Mouse (Mus musculus) monocyte, adult 2 months (primary cell): ENCODE results near the gene Spata2l.
"Not testable (repeated sequence)": the region's sequence is repeated elsewhere in the genome, so short reads cannot be mapped to it uniquely, and the experiment has no call there.

ENCODE experiments used
- DNase-seq, 2 experiments: peaks; one replicate each; pipeline ENCODE4 v3.0.0; 2022; ENCODE audit warnings: low spot score in 2 of 2, low read depth in 1 of 2

Gene Spata2l

DNA sequence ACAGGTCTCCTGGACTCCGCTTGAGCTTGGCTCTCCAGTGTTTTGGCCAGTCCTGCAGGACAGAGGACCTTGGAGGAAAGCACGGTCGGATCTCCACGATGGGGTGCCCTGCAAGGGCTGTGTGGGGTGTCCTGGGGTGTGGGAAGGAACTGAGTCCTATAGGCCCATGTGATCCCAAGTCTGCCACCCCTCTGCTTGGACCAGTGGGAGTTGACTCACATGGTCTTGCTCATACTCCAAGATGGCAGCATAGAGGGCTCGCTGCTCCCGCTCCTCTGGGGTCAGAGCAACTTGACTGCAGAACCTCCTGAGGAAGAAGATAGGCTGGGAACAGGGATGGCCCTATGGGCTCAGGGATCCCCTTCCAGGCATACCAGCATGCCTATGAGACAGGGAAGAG, 11.7 kb upstream of the Spata2l start:
- no peak for DNase-seq

DNA sequence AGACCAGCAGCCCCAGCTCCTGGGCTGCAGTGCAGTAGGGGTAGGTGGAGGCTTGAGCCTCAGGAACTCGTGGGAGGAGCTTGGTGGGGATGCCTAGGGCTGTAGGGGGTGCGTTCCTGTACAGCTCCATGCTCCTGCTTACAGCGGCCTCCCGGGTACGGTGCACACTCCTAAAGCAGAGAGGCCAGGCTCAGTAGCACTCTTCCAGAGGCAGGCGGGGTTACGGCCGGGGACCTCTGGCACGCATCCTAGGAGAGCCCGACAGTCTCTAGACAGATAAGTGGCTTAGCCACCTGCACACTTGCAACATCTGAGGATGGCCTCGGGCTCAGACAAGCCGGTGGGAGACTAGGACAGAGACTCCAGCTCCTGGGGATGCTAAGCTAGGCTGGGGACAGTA, 9.5 kb upstream of the Spata2l start:
- no peak for DNase-seq

DNA sequence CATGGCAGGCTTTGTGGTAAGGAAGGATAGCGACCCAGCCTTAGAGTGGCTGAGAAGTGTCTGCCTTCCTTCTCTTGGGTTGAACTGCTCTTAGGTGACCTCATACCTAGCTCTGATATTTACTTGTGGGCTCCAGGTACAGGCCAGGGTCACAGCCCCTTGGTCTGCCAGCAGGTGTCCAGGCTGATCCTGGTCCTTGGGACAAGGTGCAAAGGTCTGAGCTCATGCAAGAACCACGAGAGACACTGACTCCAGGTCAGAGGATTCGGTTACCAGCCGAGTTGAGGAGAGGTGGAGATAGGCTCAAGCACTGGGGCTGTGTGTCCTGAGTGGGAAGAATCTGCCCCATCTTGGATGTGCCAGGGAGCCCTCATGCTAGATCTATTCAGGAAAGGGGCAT, 8.3 kb upstream of the Spata2l start:
- DNase-seq: no peak

DNA sequence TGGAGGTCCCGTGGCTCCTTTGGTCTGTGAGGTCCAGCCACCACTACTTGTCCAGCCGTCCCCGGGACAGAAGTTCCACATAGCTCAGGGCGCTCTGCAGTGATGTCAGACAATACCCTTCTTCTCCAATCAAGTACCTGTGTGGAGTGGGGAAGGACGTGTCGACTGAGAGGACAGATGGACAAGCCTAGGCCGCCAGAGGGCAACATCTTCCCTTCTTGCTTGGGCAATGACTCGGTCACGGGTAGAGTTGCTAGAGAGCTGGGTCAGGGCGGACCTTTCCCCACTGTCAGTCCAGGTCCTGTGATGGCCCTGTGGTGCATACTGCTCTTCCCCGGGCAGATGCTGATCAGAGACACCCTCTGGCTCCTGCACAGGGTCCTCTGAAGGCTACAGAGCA, 7.0 kb upstream of the Spata2l start:
- no peak for DNase-seq

DNA sequence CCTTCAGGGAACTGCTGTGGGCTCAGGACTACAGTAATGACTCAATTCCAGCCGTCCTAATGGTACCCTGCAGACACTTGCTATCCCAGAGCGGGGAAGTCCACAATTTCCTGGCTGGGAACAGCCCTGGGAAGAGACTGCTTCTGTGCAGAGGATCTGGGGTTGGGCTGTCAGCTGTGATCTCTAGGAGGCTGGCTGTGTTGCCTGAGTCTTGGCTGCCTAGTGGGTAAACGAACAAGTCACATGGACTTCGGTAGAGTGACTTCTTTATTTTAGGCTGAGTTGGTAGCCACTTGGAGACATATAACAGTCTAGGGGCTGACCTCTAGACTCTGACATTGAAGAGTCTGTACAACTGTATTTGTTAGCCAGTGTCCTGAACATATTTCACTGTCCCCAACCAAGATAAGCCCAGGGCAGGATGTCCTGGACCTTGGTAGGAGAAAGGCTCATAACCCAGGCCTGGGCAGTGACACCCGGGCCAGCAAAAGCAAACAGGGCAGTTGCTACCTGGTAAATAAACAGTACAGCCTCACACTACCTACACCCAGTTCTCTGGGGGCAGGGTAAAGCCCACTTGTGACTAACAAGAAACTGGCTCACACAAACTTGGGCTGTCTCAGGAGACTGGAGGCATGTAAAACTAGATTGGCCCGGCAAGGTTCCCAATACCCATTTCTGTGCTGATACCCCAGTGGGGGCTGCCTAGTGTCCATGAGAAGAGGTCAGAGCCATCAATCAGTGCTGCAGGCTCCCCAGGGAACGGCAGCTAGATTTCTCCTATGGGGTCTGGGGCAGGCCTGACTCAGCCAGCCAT, 6.3 kb upstream of the Spata2l start:
- DNase-seq: no peak

DNA sequence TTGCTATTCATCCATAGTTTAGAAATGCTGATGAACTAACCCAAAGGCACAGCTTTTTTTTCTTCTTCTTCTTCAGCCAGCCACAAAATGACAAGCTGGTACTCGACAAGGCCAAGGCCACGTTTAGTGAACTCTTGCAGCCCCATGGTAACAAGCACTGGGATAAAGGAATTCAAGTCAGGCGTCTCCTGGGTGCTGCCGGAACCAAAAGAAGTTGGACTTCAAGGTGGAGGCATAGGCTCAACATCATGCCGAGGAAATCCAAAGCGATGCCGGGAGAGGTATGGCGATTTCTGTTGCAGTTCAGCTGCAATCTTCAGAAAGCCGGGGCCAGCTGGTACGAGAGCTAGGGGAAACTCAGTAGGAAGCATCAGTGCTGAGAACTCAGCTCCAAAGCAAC, 3.4 kb upstream of the Spata2l start:
- no peak for DNase-seq

DNA sequence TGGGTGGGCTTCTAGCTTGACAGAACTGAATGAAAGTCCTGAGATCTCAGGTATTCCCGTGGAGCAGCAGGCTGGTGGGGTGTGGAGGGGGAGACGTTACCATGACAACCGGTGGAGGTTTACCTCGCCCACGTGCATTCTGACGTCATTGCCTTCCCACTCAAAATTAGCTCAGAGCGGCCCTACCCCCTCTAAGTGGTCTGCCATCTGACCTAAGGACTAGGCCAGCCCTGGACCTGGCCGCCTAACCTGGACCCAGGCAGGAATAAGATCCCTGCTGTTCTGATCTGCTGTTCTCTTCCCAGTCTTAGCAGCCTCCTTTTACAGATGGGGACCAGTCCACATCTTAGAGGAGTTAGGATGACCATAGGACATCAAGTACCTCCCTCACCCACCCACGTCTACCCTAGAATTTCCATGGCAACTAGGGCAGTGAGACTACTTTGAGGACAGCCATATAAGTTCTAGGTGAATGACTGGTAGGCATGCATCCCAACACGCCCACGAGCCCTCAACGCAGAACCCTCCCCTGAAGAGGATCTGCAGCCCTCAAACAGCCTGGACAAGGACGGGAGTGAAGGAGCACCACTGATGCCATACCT, 1.0 kb downstream of the Spata2l start:
- no peak for DNase-seq

DNA sequence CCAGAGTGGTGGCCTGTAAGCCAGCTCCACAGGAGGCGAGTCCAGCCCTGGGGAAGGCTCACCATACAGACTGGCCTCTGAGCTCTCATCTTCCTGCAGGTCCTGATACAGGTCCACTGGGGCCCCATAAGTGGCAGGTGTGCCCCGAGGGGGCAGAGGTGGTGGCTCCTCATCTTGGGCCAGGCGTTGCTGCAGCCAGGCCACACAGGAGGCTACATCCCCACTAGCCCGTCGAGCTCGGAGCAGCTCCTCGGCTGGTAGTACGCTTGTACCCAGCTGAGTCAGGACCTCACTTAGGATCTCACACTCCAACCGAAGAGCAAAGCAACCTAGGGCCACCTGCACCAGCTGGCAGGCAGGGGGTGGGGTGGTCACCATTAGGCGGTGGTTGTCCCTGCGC, 2.3 kb downstream of the Spata2l start:
- DNase-seq: no peak

DNA sequence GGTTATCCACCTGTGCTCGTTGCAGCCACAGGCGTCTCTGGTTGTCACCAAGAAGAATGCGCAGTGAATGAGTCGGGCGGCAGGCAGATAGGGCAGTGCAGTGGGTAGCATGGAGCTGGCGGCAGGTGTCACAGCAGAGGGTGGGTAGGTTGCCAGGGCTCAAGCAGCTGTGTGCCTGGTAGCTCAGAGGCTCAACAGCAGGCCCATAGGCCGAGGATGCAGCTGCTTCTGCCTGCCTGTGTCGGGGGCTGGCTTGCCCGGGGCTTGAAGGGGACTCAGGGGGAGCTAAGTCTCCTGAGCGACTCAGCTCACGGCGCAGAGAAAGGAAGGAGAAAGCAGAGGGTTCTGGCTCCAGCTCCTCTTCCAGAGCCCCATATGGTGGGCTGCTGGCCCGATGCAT, 2.7 kb downstream of the Spata2l start:
- DNase-seq: no peak

DNA sequence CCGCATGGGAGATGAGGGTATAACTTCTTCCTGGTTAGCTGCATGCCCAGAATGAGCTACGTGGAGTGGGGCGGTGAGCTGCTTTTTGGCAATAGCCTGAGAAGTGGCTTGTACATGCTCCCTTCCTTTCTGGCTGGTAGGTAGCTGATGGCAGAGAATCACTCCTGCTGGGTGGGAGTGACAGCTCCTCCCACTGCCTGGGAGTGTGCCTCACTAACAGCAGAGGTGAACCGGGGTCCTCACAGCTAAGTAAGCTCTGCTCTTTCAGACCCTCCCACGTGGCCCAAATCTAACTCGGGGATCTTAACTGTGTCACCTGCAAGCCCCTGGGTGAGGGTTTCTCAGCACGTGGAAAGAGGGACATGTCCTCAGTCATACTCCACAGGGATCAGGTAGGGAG, 3.5 kb downstream of the Spata2l start:
- no peak for DNase-seq

DNA sequence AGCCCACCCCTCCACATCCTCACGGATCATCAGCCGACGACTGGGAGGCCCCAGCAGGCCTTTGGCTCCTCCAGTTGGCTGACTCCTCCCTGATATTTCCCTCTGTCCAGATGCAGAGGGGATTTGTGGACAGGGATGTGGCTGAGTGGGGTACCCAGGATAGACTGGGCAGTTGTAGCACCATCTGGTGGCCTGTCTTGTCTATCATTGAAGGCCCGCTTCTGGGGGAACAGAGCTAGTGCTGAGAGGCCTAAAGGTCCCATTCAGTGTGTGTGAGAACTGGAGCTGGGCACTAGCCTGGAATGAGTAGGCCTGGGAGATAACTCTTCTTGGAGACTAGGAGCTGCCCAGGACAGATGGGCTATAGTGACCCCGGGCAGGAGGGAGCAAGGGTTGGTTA, 4.3 kb downstream of the Spata2l start:
- no peak for DNase-seq

DNA sequence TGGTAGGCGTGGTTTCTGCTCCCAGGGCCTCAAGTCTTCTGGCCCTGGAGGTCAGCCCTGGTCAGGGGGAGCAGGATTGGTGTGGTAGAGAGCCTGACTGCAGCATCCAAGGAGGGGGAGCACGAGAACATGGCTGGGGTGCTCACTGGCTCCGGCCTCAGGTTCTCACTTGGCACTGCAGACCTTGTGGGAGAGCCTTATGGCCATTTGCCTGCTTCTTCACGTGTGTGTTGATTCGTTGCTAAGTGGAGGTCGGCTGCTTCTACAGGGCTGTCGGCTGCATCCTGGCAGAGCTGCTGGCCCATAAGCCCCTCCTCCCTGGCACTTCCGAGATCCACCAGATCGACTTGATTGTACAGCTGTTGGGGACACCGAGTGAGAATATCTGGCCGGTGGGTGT, 5.7 kb downstream of the Spata2l start:
- DNase-seq: not testable (repeated sequence)

DNA sequence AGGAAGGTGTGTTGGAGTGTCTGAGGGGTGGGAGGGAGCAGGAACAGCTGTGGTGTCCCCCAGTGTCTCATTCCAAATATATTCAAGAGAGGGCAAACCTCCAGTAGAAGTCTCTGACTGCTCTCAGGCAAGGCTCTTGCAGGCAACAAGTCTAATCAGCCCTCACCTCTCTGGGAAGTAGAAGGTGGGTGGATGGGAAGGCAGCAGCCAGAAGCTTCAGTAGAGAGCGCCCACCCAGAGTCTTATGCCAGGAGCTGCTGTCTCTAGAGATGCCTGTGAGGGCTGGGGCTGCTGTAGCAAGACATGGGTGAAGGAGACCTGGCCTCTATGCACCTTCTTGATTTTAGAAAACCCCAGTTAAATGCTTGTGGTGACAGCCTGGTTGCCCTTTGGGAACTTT, 7.6 kb downstream of the Spata2l start:
- no peak for DNase-seq

DNA sequence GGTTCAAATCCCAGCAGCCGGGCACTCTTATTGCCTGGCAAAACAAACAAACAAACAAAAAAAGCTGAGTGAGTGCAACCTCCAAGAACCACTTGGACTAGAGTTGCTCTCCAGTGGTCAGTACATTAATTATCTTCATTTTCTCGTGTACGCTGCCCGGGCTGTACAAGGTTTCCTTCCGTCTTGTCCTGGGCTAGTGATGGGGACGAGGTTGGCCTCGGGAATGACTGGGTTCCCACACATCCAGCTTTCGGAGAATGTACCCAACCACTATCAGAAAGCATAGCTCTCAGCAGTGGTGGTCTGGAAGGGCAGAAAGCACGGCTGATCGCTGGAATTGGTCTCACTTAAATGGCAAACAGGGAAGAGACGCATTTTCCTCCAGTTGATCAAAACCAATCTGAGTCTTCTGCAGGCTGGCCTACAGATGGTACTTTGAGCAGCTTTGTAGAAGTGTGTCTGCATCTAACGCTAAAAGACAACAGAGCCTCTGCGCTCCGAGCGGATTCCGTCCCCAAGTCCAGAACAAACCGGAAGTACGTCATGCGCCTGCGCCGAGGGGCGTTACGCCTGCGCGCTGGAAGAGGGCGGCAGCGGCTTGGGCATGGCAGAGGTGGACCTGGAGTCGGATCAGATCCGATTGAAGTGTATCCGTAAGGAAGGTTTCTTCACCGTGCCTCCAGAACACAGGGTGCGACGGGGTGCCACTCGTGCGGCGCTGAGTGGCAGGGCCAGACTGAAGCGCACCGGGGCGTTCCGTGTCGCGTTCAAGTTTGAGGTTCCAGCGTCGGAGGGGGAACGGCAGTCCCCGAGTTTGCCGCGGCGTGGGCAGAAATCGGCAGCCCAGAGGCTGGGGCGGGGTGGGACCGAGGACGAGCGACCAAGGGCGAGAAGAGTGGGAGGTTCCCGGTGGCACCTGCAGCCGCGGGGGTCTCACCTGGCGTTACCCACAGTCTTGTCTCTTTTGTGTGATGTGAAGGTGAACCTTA, 11.5 kb downstream of the Spata2l start, which contains the start of gene Cdk10:
Gene Cdk10 (plus strand): TSS at position 565 of the 989 bp plus-strand sequence.
- DNase-seq: peak; percentile 64 to 80

DNA sequence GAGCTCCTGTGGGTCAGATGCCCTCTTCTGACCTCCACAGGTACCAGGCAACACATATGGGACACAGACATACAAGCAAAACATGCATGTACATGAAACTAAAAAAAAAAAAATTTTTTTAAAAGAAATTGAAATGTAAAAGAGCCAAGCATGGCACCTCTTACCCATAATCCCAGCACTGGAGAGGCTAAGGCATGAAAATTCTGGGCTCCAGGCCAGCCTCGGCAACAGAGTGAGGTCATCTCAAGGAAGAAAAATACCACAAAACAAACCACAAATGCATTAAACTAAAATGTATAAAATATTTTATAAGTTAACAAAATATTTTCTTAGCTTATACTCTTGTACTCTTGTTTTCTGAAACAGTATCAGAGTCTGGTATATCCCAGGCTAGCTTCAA, 15.1 kb downstream of the Spata2l start:
- DNase-seq: no peak

DNA sequence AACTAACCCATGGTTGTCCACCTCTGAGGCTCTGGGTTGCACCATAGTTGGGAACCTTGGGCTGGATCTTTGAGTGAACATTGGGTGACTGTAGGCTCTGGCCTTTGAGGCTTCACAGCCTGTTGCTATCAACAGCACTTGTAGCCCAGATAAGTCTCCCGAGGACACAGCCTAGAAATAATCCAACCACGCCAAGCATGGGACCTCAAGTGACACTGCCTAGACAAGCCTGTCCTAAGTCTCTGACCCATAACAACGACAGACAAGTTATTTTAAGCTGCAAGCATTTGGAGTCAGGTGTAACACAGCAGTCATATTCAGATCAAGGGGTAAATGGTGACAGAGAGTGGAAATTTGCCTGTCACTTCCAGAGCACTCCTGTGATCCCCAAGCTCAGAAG, 20.6 kb downstream of the Spata2l start:
- DNase-seq: no peak

DNA sequence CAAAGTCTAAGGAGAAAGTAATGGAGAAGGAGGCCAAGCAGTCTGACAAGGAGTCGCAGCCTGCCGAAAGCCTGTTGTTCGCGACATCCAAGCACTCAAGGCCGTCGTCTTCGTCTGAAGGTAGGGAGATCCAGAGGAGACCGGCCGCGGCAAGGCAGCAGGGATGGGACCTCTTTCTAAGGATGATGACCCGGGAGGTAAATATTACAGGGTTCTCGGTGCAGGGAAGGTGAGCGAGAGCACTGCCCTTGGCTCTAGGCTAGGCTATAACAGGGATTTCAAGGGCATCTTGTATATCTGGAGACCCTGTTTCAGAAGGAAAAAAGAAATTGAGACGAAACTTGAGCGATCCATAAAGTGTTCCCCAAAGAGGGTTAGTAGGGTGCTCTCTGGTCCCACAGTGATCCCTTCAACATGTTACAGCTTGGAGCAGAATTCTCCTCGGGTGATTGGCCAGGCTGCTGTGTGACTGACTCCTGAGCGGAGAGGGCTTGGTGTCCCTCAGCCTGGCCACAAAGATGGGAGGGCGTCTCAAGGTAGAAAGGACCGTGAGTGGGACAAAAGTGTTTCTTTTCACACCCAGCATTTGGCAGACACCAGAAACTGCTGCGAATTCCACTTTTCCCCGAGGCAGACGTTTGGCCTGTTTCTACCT, 22.8 kb downstream of the Spata2l start:
- no peak for DNase-seq

DNA sequence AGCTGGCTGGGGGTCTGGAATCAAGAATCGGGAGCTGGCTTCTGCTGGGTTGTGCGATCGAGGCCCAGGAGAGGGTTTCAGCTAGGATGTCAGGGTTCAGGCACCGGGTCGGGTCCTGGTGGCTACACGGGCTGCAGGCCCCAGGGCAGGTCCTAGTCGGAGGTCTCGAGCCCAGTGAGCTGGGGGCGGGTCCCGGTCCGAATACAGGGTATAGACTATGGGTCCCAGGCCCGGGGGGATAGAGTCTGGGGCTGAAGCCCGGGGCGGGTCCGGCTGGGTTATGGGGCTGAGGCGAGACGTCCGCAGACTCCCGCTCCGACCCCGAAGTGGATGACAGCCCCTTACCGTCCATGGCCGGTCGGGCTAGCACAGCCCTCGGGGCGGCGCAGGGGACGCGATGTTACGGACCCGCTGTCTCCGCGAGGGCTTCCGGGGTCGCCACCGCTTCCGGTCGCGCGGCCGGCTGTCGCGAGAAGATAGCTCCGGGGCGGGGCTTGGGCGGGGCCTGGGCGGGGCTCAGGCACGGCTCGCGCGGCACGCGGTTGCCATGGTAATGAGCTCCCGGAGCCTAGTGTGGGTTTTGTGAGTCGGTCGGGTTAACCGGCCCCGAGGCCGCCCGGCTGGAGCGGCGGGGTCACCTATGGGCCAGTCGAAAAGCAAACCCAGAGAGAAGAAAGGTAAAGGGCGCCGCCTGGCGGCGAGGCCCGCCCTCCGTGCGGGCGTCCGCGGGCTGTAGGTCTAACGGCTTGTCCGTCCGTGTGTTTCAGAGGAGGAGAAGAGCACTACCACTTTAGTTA, 23.5 kb downstream of the Spata2l start, which contains the start of the genes Chmp1a and Spata33:
Gene Chmp1a (minus strand): TSS at position 443 of the 797 bp plus-strand sequence.
Gene Spata33 (plus strand): TSS at position 512 of the 797 bp plus-strand sequence.
- peak; percentile 65 to 75 for DNase-seq

DNA sequence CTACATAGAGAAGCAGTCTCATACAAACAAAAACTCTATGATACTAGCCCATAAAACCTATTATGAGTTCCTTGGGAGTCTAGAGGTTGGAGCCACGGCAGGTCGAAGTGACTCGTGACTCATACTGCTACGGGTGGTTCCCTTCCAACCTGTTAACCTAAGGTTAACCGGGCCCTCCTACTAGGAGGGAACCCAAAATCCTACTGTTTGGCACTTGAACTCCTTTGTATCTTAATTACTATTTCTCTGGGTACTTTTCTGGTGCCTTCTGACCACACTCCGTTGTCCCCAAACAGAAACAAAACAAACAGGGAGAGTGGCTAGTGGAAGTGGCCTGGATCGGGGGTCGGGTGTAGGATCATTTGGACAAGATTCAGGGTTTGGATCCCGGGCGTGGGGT, 24.2 kb downstream of the Spata2l start:
- no peak for DNase-seq

DNA sequence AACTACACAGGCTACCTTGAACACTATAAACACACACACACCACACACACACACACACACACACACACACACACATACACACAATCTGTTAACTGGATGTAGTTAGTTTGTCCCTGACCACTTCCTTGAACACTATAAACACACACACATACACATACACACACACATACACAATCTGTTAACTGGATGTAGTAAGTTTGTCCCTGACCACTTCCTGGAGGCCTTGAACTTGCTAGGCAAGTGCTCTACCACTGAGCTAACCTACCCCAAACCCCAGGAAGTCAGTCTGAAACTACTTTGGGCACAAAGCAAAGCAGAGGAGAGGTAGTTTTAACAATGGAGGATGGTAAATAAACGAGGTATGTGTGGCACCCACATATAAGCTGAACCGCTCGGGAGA, 32.5 kb downstream of the Spata2l start:
- DNase-seq: no peak
